Mouse (Mus musculus) heart, adult 2 months (tissue): ENCODE results near the gene Ugt1a7c.

Experiments
- CTCF ChIP-seq: fragments of 200-600 bp; IDR thresholded peaks from 2 replicates; pipeline ENCODE4 v1.8.1; 2022; ENCODE audit warnings: antibody characterized with exemption, mild to moderate bottlenecking, moderate library complexity
- EP300 ChIP-seq: fragments of 200-500 bp; IDR thresholded peaks from 2 replicates; pipeline ENCODE4 v1.6.1; 2011; ENCODE audit warnings: low read depth, low read length, control low read depth; ENCODE audit not compliant: insufficient read depth
- POLR2A ChIP-seq: fragments of 200-500 bp; IDR thresholded peaks from 2 replicates; pipeline ENCODE4 v1.6.1; 2011; ENCODE audit warnings: mild to moderate bottlenecking, low read depth, low read length, control low read depth; ENCODE audit not compliant: insufficient read depth

DNA sequence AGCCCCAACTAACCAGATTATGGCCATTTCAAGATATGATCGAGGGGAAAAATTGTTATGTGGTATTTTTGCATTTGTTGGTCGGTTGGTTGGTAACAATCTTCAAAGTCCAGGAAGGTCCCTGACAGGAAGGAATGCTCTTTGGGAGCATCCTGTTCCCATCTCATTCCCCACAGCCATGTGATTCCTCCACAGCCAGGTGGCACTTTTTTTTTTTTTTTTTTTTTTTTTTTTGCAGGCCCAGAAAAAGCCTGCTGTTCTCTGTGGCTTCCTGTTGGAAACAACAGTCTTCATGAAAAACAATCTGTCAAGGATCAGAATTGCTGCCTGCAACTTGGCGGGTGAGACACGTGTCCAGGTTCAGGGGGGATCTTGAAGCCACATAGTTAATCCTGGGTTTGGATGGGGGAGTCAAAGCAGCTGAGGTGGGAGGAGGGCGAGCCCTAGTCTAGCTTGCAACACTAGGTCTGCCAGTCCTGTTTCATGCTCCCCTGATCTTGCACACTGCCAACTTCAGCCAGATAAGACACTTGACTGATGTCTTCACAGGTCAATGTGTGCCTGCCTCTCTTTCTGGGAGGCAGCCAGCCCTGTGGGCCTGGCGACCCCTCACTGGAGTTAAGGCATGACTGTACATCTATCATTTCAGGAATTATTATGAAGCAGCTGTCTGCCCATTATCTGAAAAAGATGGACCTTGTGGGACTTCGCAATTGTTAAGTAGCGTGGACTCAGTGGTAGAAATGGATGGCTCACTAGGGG is 164.2 kb downstream of the Ugt1a7c start:
- TF ChIP-seq CTCF (no peak), POLR2A (no peak), EP300 (no peak)
